Mouse (Mus musculus) effector memory CD4-positive, alpha-beta T cell, adult 7 months (primary cell): ENCODE results near the gene Spcs1. TPM values are rescaled to one million over a fixed set of nuclear protein-coding genes. Genes with fewer than 3 reads are reported as not detected.

Experiments
- polyA plus RNA-seq: library from polyadenylated mRNA; unstranded; fragments of 100-300 nt; shearing (Covaris generic); gene quantifications from one replicate; pipeline ENCODE4 v1.2.1, GENCODE M21; 2017

The Spcs1 gene
- 155 TPM for polyA plus RNA-seq

DNA sequence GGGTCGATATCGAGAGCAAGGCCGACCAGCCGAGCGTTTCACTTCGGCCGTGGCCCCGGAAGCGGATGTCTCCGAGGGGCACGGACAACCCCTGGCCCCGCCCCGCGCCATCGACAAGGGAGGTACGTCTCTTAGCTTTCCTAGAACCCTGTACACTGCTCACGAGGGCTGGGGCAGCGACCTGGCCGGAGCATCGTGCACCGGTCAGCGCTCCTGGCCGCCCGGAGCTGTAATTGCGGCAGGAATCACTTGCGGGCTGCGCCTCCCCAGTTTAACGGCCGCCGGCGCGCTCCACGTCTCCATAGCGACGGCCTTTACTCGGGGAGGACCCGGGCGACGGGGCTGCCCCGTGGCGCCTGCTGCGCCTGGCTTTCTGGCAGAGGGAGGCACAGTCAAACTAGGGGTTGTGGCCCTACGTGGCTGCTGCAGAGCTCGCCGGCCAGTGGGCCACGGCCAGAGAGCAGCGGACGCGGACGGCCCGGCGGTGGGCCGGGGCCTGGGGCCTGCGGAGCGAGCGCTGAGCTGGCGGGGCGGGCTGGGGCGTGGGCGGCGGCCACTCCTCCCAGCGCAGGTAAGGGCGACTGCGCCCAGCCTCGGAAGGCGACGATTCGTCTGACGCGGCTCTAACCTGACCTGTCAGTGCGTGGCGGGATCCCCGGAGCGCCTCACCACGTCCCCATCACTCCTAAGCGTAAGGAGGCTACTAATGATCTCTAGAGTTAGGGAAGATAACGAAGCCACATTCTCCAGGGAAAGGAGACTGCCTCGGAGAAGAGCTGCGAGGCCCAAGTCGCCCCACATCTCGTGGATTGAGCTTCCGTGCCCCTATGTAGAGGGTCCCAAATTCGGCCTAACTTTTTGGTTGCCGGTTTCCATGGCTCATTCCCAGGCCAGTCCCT is at the start of gene Spcs1, which contains the start of gene Glt8d1:
Gene Spcs1 (minus strand): TSS at position 366 of the 899 bp plus-strand sequence.
Gene Glt8d1 (plus strand): TSS at position 94 of the 899 bp plus-strand sequence.

DNA sequence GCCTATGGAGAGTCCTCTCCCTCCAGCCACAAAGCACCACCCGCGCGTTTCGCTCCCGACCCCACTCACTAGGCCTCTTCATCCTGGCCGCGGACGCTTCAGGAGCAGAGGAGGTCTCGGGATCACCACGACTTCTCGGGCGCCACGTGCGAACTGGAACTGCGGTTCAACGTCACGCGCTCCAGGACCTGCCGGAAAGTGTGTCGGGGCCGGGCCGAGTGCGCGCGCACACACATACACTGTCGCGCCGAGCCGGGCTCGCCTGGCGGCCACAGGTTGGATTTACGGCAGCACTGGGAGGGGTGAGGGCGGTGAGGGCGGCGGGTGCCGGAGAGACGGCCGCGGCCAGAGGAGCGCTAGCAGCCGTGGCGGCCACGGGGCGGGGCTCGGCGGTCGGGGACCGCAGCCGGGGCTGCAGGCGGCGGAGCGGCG is 17.4 kb upstream of the Spcs1 start, which contains the start of the genes Pbrm1 and Gnl3:
Gene Pbrm1 (plus strand): TSS at position 279 of the 432 bp plus-strand sequence.
Gene Gnl3 (minus strand): TSS at position 293 of the 432 bp plus-strand sequence.

DNA sequence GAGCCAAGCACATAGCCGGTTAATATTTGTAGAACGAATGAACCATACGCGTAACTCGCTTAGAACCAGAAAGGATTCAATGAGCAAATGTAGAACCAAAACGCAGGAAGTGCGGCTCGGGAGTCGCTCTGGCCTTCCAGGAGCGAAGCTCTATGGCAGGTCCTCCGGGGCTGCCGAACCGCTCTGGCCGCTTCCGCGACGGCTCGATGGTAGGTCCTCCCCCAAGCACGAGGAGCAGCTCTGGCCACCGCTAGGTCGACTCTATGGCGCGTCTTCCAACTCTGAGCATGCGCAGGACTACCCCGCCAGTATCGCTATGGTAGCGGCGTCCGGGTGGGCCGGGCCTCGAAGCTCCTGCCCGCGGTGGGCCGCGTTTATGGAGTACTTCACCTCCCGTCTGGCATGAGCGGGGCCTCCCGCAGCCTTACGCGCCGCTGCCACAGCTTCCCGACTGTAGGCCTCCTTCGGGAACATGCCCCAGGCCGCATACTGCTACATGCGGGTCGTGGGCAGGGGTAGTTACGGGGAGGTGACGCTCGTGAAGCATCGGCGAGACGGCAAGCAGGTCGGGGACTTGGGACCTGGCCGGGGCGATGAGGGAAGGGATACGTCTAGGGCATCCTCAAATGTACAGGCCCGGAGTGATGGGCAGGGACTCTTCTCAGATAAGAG is 50.2 kb downstream of the Spcs1 start, which contains the start of gene Nek4:
Gene Nek4 (plus strand): TSS at position 224 of the 672 bp plus-strand sequence.

Other genes starting within 250 kb of the Spcs1 start
- 17.5 TPM for gene Tmem110, start 176.1 kb downstream of the Spcs1 start, polyA plus RNA-seq
- gene Mustn1, start 122.5 kb downstream of the Spcs1 start, polyA plus RNA-seq = 0.41 TPM
- gene Itih4, start 115.2 kb downstream of the Spcs1 start, polyA plus RNA-seq = not detected
- gene Itih3, start 77.9 kb downstream of the Spcs1 start, polyA plus RNA-seq = not detected
- gene Itih1, start 58.4 kb downstream of the Spcs1 start, polyA plus RNA-seq = not detected
- 6.8 TPM for gene Nek4, start 50.3 kb downstream of the Spcs1 start, polyA plus RNA-seq
- gene Glt8d1, start 272 bp downstream of the Spcs1 start, polyA plus RNA-seq = 7.8 TPM
- gene Pbrm1, start 17.5 kb upstream of the Spcs1 start, polyA plus RNA-seq = 143 TPM
- 118 TPM for gene Gnl3, start 17.5 kb upstream of the Spcs1 start, polyA plus RNA-seq
- 55.9 TPM for gene Smim4, start 127.3 kb upstream of the Spcs1 start, polyA plus RNA-seq
- not detected for gene Nt5dc2, start 129.4 kb upstream of the Spcs1 start, polyA plus RNA-seq
- gene Stab1, start 167.0 kb upstream of the Spcs1 start, polyA plus RNA-seq = not detected
- 0.60 TPM for gene Tnnc1, start 206.6 kb upstream of the Spcs1 start, polyA plus RNA-seq
- gene Nisch, start 215.3 kb upstream of the Spcs1 start, polyA plus RNA-seq = 186 TPM
- 0.09 TPM for gene Sema3g, start 216.2 kb upstream of the Spcs1 start, polyA plus RNA-seq
- 7.2 TPM for gene Phf7, start 249.6 kb upstream of the Spcs1 start, polyA plus RNA-seq
- 79.9 TPM for gene Bap1, start 249.8 kb upstream of the Spcs1 start, polyA plus RNA-seq